Mouse (Mus musculus): Measurements from ENCODE around the gene Sf3a1.

- TF ChIP-seq CTCF (IDR thresholded peaks at IDR 0.05) (peak; percentile 43), POLR2A (IDR thresholded peaks at IDR 0.05; ENCODE audit: insufficient read depth, low read depth, low read length) (no peak), EP300 (IDR thresholded peaks at IDR 0.05; ENCODE audit: insufficient read depth, low read depth, low read length) (no peak)
These were observed 33.1 kb upstream of the Sf3a1 start for GRCm38 (mm10) chr11:4127059-4127458.
